Mouse (Mus musculus) frontal cortex, adult (tissue): ENCODE measurements around the gene Plxna2.

Experiments
- ATAC-seq: cut with Nextera tagmentation; 2 replicates; pipeline ENCODE4 v1.9.2; 2017; ENCODE audit warnings: mild to moderate bottlenecking, moderate library complexity, mixed read lengths; ENCODE audit not compliant: low TSS enrichment

Gene Plxna2

GRCm38 (mm10) chr1:194815547-194815946 lies 197.5 kb downstream of the Plxna2 start:
- no peak for ATAC-seq

- ATAC-seq, result peak; percentile 90
Observed at GRCm38 (mm10) chr1:194816913-194817312, 198.9 kb downstream of the Plxna2 start.

- ATAC-seq, result no peak
Observed at GRCm38 (mm10) chr1:194820953-194821352, 202.9 kb downstream of the Plxna2 start.

- no peak for ATAC-seq
Observed at GRCm38 (mm10) chr1:194821721-194822120, 203.7 kb downstream of the Plxna2 start.

- ATAC-seq, result no peak
Observed at GRCm38 (mm10) chr1:194828316-194828715, 210.3 kb downstream of the Plxna2 start.

- no peak for ATAC-seq
Observed at GRCm38 (mm10) chr1:194835238-194835637, 217.2 kb downstream of the Plxna2 start.

- no peak for ATAC-seq
Observed at GRCm38 (mm10) chr1:194836182-194836581, 218.2 kb downstream of the Plxna2 start.

GRCm38 (mm10) chr1:194836671-194837070 lies 218.7 kb downstream of the Plxna2 start:
- ATAC-seq, result no peak

GRCm38 (mm10) chr1:194839230-194839910 lies 221.4 kb downstream of the Plxna2 start:
- ATAC-seq, result peak; percentile 93

- ATAC-seq, result no peak
Observed at GRCm38 (mm10) chr1:194843020-194843419, 225.0 kb downstream of the Plxna2 start.

- no peak for ATAC-seq
Observed at GRCm38 (mm10) chr1:194847014-194847413, 229.0 kb downstream of the Plxna2 start.

GRCm38 (mm10) chr1:194851242-194852064 lies 233.4 kb downstream of the Plxna2 start:
- ATAC-seq, result 0 out of 2 replicates have a peak, but pooled peaks have one; percentile 38

- ATAC-seq, result no peak
Observed at GRCm38 (mm10) chr1:194852065-194852358, 234.0 kb downstream of the Plxna2 start.
